Mouse (Mus musculus) liver, embryonic 11.5 days (tissue): ENCODE results near the gene Fstl4. TPM values are rescaled to one million over a fixed set of nuclear protein-coding genes. Genes with fewer than 3 reads are reported as not detected.
A peak's percentile ranks its signal among the peaks of the same experiment; 100 is the strongest.
"Not testable (repeated sequence)": the region's sequence is repeated elsewhere in the genome, so short reads cannot be mapped to it uniquely, and the experiment has no call there.

Experiments
- ATAC-seq: fragments of 200-750 bp; cut with Nextera tagmentation; replicated peaks from 2 replicates; pipeline ENCODE4 v1.8.0; 2017; ENCODE audit warnings: moderate number of reproducible peaks, mild to moderate bottlenecking, moderate TSS enrichment, moderate library complexity; ENCODE audit not compliant: low FRiP score
- DNase-seq: peaks from one replicate; pipeline ENCODE4 v3.0.0-alpha.2; 2017; ENCODE audit warnings: low spot score
- H3K27ac ChIP-seq: fragments of 300-500 bp; sonication (generic); 2 replicates; pipeline ENCODE4 v1.5.1; 2014; ENCODE audit warnings: mild to moderate bottlenecking, low read depth, low read length, control low read depth
- H3K27me3 ChIP-seq: fragments of 300-500 bp; sonication (generic); replicated peaks from 2 replicates; pipeline ENCODE4 v1.6.1; 2014; ENCODE audit warnings: low read length, mixed read lengths; ENCODE audit not compliant: control insufficient read depth, insufficient read depth
- H3K36me3 ChIP-seq: fragments of 300-500 bp; sonication (generic); 2 replicates; pipeline ENCODE4 v1.6.1; 2014; ENCODE audit warnings: mild to moderate bottlenecking, low read length, moderate library complexity, mixed read lengths; ENCODE audit not compliant: control insufficient read depth, insufficient read depth
- H3K4me1 ChIP-seq: fragments of 300-500 bp; sonication (generic); replicated peaks from 2 replicates; pipeline ENCODE4 v1.6.1; 2014; ENCODE audit warnings: low read length, mixed read lengths; ENCODE audit not compliant: control insufficient read depth, insufficient read depth
- H3K4me2 ChIP-seq: fragments of 300-500 bp; sonication (generic); 2 replicates; pipeline ENCODE4 v1.6.1; 2014; ENCODE audit warnings: mild to moderate bottlenecking, control low read depth, moderate library complexity
- H3K4me3 ChIP-seq: fragments of 300-500 bp; sonication (generic); 2 replicates; pipeline ENCODE4 v1.5.1; 2014; ENCODE audit warnings: low read depth, low read length, control low read depth
- H3K9ac ChIP-seq: fragments of 300-500 bp; sonication (generic); 2 replicates; pipeline ENCODE4 v1.6.1; 2014; ENCODE audit warnings: low read depth, low read length, control low read depth
- H3K9me3 ChIP-seq: fragments of 300-500 bp; sonication (generic); 2 replicates; pipeline ENCODE4 v1.6.1; 2016; ENCODE audit warnings: low read length, inconsistent platforms, mixed read lengths; ENCODE audit not compliant: control insufficient read depth
- WGBS: fragments of 180-500 bp; shearing (Covaris S2); extraction: QIAGEN DNeasy Blood & Tissue Kit; methylation state at CpG from one replicate; pipeline ENCODE4 v1.1.7; 2014; 5-methylcytosine and 5-hydroxymethylcytosine counted together
- polyA plus RNA-seq: library from polyadenylated mRNA; unstranded; fragments of >200 nt; fragmentation: Nextera tagmentation; extraction: Ambion mirVana; gene quantifications from 2 replicates; pipeline ENCODE4 v1.2.1, GENCODE M21; 2014

The Fstl4 gene
- polyA plus RNA-seq, 1 experiment from 2014 or later, result 0.49 TPM

DNA sequence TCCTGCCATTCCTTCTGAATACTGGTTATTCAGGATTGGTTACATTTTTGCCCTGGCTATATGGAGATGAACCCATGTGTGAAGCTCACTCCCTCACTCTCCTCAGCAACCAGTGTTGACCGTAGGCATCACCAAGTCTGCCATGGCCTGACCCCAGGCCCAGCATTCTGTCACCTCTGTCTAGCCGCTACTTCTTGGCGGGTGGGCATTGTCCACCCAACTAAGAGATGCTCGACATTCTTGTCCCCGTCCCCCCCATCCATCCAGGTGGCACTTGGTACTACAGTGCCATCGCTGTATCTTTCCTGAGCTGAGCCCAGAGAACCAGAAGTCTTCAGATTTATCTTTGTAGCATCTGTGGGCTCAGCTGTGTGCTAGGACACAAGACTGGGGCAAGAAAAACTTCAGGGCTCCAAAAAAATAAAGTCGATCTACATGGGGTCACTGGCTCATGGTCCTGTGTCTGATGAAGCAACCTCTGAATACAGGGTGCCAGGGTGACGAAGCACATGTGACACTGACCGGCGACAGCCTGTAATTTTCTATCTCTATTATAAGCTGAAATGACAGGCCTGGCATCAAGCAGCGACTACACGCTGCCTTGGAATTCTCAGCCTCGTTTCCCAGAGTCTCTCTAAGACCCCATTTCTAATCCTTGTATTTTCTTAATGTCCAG is 417.9 kb downstream of the Fstl4 start:
- Histone ChIP-seq H3K36me3 (no peaks in the 10 kb centered on the region), H3K4me3 (no peak overlapping the region), H3K4me2 (no peak overlapping the region), H3K27ac (no peak overlapping the region), H3K4me1 (no peaks in the 10 kb centered on the region), H3K9me3 (no peaks in the 10 kb centered on the region), H3K9ac (no peak overlapping the region), H3K27me3 (no peaks in the 10 kb centered on the region)
- no peak for ATAC-seq
- 78% methylated on average over 13 of the region's 13 CpGs for WGBS
- DNase-seq, result no peak

- ATAC-seq, result no peak
Measured at GRCm38 (mm10) chr11:53182858-53183257, 418.4 kb downstream of the Fstl4 start.

DNA sequence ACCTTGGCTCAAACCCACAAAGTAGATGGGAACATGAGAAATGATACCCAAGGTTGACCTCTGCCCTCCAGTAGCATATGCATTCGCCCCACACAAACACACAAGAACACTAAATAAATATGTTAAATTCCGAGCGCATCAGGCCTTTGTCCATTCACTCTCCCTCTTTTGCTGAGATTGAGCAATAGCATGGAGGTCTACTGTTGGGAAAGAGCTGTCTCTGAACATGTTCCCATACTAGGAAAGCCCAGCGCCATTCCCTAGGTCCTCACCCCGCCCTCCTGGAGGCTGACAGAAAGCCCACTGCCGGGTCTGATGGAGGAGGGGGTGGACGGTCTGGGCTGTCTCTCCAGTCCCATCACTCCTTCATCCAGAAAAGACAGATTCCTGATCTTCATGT is 419.6 kb downstream of the Fstl4 start:
- no peak overlapping the region for H3K9ac ChIP-seq
- H3K36me3 ChIP-seq, result no peaks in the 10 kb centered on the region
- no peaks in the 10 kb centered on the region for H3K4me1 ChIP-seq
- ATAC-seq (no peak), DNase-seq (no peak)
- 74% methylated on average over 7 of the region's 7 CpGs for WGBS
- H3K27me3 ChIP-seq, result no peaks in the 10 kb centered on the region
- no peak overlapping the region for H3K27ac ChIP-seq
- no peaks in the 10 kb centered on the region for H3K9me3 ChIP-seq
- H3K4me2 ChIP-seq, result no peak overlapping the region
- no peak overlapping the region for H3K4me3 ChIP-seq

More at GRCm38 (mm10) chr11:53182858-53183257, 418.4 kb downstream of the Fstl4 start:
- no peak for DNase-seq
- Histone ChIP-seq H3K4me3 (no peak overlapping the region), H3K27me3 (no peaks in the 10 kb centered on the region), H3K4me1 (no peaks in the 10 kb centered on the region), H3K9me3 (no peaks in the 10 kb centered on the region), H3K4me2 (no peak overlapping the region), H3K36me3 (no peaks in the 10 kb centered on the region), H3K9ac (no peak overlapping the region), H3K27ac (0 out of 2 replicates have a peak overlapping the region, but pooled peaks have one; percentile 2)
- 54% methylated on average over 4 of the region's 4 CpGs for WGBS

DNA sequence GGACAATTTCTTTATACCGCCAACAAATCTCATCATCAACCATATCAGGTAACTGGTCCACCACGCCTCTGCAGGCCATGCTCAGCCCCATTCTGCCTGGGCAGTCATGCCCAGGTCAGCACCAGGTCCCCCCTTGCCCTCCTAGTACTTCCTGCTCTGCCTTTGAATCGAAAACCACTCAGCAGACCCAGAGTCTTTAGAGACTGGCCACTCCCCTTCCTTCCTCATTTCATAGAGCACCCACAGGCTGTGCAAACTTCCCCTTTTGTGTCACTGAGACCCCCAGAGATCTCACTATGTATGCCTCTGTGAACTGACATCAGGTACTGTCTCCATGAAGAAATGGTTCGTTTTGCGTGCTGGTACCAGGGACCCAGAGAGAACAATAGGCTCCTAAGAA is 420.3 kb downstream of the Fstl4 start:
- no peaks in the 10 kb centered on the region for H3K4me1 ChIP-seq
- H3K9ac ChIP-seq, result no peak overlapping the region
- H3K27me3 ChIP-seq, result no peaks in the 10 kb centered on the region
- H3K4me2 ChIP-seq, result no peak overlapping the region
- 38% methylated on average over 5 of the region's 5 CpGs for WGBS
- no peak overlapping the region for H3K4me3 ChIP-seq
- no peaks in the 10 kb centered on the region for H3K9me3 ChIP-seq
- no peak for DNase-seq
- no peaks in the 10 kb centered on the region for H3K36me3 ChIP-seq
- ATAC-seq, result no peak
- H3K27ac ChIP-seq, result no peak overlapping the region

DNA sequence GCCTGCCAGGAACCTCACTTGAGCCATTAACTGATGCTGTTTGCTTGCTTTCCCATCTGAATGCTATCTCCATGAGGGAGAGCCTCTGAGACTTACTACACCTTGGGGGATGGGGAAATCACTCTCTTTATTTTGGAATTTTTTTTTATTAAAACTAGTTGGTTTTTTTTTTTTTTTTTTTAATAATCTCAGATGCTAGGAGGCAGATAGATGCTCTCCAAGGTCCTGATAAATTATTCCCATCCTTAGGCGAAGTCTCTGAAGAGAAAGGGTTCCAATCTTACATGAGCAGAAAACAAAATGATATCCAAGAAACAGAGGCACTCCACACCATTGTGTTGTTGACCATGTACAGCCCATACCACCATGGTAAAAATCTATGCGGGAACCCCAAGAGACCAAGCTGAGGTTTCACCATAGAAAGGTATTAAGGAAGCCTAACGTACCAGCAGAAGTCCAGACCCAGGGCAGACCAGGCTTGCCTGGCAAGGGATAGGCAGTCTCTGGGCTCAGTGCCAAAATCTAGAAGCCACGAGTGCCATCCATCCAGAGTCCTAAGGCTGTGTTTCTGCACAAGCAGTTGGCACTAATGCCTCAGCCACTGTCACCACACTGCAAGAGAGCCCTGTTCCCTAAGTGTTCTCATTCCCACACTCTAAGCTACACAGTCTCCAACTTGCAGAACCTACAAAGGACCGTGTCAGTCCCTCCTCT is 423.1 kb downstream of the Fstl4 start:
- no peak for ATAC-seq
- 71% methylated on average over 5 of the region's 5 CpGs for WGBS

GRCm38 (mm10) chr11:53196551-53196950 is 432.1 kb downstream of the Fstl4 start:
- H3K4me2 ChIP-seq, H3K4me1 ChIP-seq, H3K9me3 ChIP-seq, H3K4me3 ChIP-seq, H3K27ac ChIP-seq, DNase-seq, H3K27me3 ChIP-seq, ATAC-seq, H3K36me3 ChIP-seq, H3K9ac ChIP-seq: not testable (repeated sequence)
- whole genome bisulfite sequencing, result 88% methylated on average over 1 of the region's 1 CpGs

More for the DNA sequence above, 423.1 kb downstream of the Fstl4 start:
- Histone ChIP-seq H3K9me3 (no peaks in the 10 kb centered on the region), H3K9ac (no peak overlapping the region), H3K4me2 (no peak overlapping the region), H3K27me3 (no peaks in the 10 kb centered on the region), H3K36me3 (no peaks in the 10 kb centered on the region), H3K4me3 (no peak overlapping the region), H3K4me1 (no peaks in the 10 kb centered on the region), H3K27ac (no peak overlapping the region)
- no peak for DNase-seq

DNA sequence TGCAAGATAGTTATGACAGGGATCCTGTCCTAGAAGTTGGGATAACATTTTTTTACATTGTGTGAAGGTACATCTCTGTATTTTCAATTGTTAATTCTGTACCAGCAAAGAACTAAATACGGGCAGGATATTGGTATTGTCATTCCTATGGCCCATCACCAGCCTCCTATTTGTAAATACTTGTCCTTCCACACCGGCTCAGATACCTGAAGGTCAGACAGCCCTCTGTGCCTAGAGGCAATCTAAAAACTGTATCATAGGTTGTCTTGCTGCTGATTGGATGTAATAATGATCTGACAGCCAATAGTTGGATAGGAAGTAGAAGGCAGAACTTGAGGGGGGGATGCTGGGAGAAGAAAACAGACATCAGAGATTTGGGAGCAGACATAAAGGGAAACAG is 432.7 kb downstream of the Fstl4 start:
- Histone ChIP-seq H3K36me3 (no peaks in the 10 kb centered on the region), H3K4me3 (no peak overlapping the region), H3K4me1 (no peaks in the 10 kb centered on the region), H3K27me3 (no peaks in the 10 kb centered on the region), H3K9me3 (no peaks in the 10 kb centered on the region), H3K27ac (no peak overlapping the region), H3K9ac (no peak overlapping the region), H3K4me2 (no peak overlapping the region)
- DNase-seq (no peak), ATAC-seq (no peak)
- WGBS, result 84% methylated on average over 2 of the region's 2 CpGs

- 76% methylated on average over 2 of the region's 2 CpGs for WGBS
- H3K27me3 ChIP-seq, result no peaks in the 10 kb centered on the region
- no peaks in the 10 kb centered on the region for H3K36me3 ChIP-seq
- no peak overlapping the region for H3K4me2 ChIP-seq
- no peaks in the 10 kb centered on the region for H3K4me1 ChIP-seq
- H3K4me3 ChIP-seq, result no peak overlapping the region
- no peak for ATAC-seq
- H3K9ac ChIP-seq, result no peak overlapping the region
- no peaks in the 10 kb centered on the region for H3K9me3 ChIP-seq
- H3K27ac ChIP-seq, result no peak overlapping the region
- no peak for DNase-seq
Measured at GRCm38 (mm10) chr11:53202459-53203250, 438.2 kb downstream of the Fstl4 start.
